Mouse (Mus musculus): ENCODE results near the gene Msl3.

- no peak for TF ChIP-seq GATA1 (IDR thresholded peaks at IDR 0.05; ENCODE audit: borderline replicate concordance, low read length)
- no peak for TF ChIP-seq CTCF (IDR thresholded peaks at IDR 0.05; ENCODE audit: low read depth, low read length)
These were observed 33.9 kb downstream of the Msl3 start for GRCm38 (mm10) chrX:168639556-168640356.

All from G1E (cell line).